In genomic region chr2:144545061-144545460, GRCm38 (mm10) we compare ENCODE assay signal across 16 mouse cellular contexts. TPM values are rescaled to one million over a fixed set of nuclear protein-coding genes. Genes with fewer than 3 reads are reported as not detected.
A peak's percentile ranks its signal among the peaks of the same experiment; 100 is the strongest.
DNase-seq lines count a peak whose midpoint lies in the region; ATAC-seq and TF ChIP-seq lines count a peak whose summit lies in the region.
"Had no signal": no experiment of that assay in that cellular context is flagged by ENCODE, and none has a peak within 500 bp of the region (broad histone marks: within the 10 kb centered on the region; RNA-seq: fewer than 3 reads in every experiment).

No protein-coding gene starts in this region.

- peaks cover 12% of the 10 kb centered on the region for H3K36me3 ChIP-seq in heart, embryonic 16.5 days (ENCODE audit: control insufficient read depth, insufficient read depth)
- peaks cover 58% of the 10 kb centered on the region for H3K36me3 ChIP-seq in kidney, embryonic 14.5 days (ENCODE audit: control insufficient read depth, insufficient read depth, low read length)
- peaks cover 9% of the 10 kb centered on the region for H3K36me3 ChIP-seq in stomach, embryonic 15.5 days
- H3K36me3 ChIP-seq in stomach, postnatal 0 days (ENCODE audit: control insufficient read depth, insufficient read depth, low read length), result no peaks in the 10 kb centered on the region

- ATAC-seq in heart, embryonic 16.5 days (replicated peaks; ENCODE audit: extremely low read depth, insufficient read depth, low FRiP score), result no peak
- peak; percentile 56; the same call in 1 of the 2 replicates for ATAC-seq in kidney, embryonic 14.5 days (ENCODE audit: low FRiP score, low TSS enrichment)
- ATAC-seq in stomach, embryonic 15.5 days (ENCODE audit: insufficient read depth, low FRiP score, low read depth), result no peak
- no peak for ATAC-seq in stomach, postnatal 0 days (ENCODE audit: low FRiP score, low TSS enrichment)
- ATAC-seq: forebrain, embryonic 13.5 days; forebrain, postnatal 0 days had no signal

- H3K27me3 ChIP-seq in heart, embryonic 16.5 days (ENCODE audit: control insufficient read depth, insufficient read depth, low read length), result no peaks in the 10 kb centered on the region
- H3K27me3 ChIP-seq in kidney, embryonic 14.5 days (ENCODE audit: control insufficient read depth, insufficient read depth, low read length), result no peaks in the 10 kb centered on the region
- no peaks in the 10 kb centered on the region for H3K27me3 ChIP-seq in stomach, embryonic 15.5 days (replicated peaks)
- no peaks in the 10 kb centered on the region for H3K27me3 ChIP-seq in stomach, postnatal 0 days (ENCODE audit: control insufficient read depth, insufficient read depth, low read length)
- H3K27me3 ChIP-seq: forebrain, embryonic 13.5 days; hindbrain, embryonic 15.5 days had no signal

- peak overlapping the region; percentile 93 for H3K27ac ChIP-seq in heart, embryonic 16.5 days (ENCODE audit: low read length)
- no peak overlapping the region for H3K27ac ChIP-seq in kidney, embryonic 14.5 days (ENCODE audit: low read depth, low read length)
- 0 out of 2 replicates have a peak overlapping the region, but pooled peaks have one; percentile 36 for H3K27ac ChIP-seq in stomach, embryonic 15.5 days
- no peak overlapping the region for H3K27ac ChIP-seq in stomach, postnatal 0 days (replicated peaks)
- H3K27ac ChIP-seq: embryonic facial prominence, embryonic 10.5 days; forebrain, embryonic 13.5 days; hindbrain, embryonic 15.5 days had no signal

- no peak overlapping the region for H3K4me3 ChIP-seq in heart, embryonic 16.5 days (ENCODE audit: low read length)
- H3K4me3 ChIP-seq in kidney, embryonic 14.5 days (ENCODE audit: low read length), result no peak overlapping the region
- H3K4me3 ChIP-seq in stomach, embryonic 15.5 days (replicated peaks), result no peak overlapping the region
- H3K4me3 ChIP-seq in stomach, postnatal 0 days (ENCODE audit: low read depth, low read length), result no peak overlapping the region
- H3K4me3 ChIP-seq: embryonic facial prominence, embryonic 10.5 days; forebrain, embryonic 13.5 days; hindbrain, embryonic 15.5 days had no signal

- peak overlapping the region; percentile 36; the same call in 1 of the 2 replicates for H3K4me2 ChIP-seq in heart, embryonic 16.5 days (ENCODE audit: low read depth, low read length)
- H3K4me2 ChIP-seq in kidney, embryonic 14.5 days (replicated peaks; ENCODE audit: low read depth, low read length), result no peak overlapping the region
- no peak overlapping the region for H3K4me2 ChIP-seq in stomach, embryonic 15.5 days
- no peak overlapping the region for H3K4me2 ChIP-seq in stomach, postnatal 0 days (replicated peaks; ENCODE audit: low read depth)
- H3K4me2 ChIP-seq: forebrain, embryonic 13.5 days; heart, embryonic 11.5 days; hindbrain, embryonic 15.5 days had no signal

- peaks cover 36% of the 10 kb centered on the region for H3K4me1 ChIP-seq in heart, embryonic 16.5 days (ENCODE audit: control insufficient read depth, insufficient read depth, low read length)
- H3K4me1 ChIP-seq in kidney, embryonic 14.5 days (ENCODE audit: control insufficient read depth, insufficient read depth, low read length), result peaks cover 5% of the 10 kb centered on the region; the same call in 1 of the 2 replicates
- peaks cover 3% of the 10 kb centered on the region; the same call in 1 of the 2 replicates for H3K4me1 ChIP-seq in stomach, embryonic 15.5 days
- no peaks in the 10 kb centered on the region for H3K4me1 ChIP-seq in stomach, postnatal 0 days (replicated peaks; ENCODE audit: control insufficient read depth, insufficient read depth)

- no peaks in the 10 kb centered on the region for H3K9me3 ChIP-seq in heart, embryonic 16.5 days (replicated peaks; ENCODE audit: control insufficient read depth, low read length)
- no peaks in the 10 kb centered on the region for H3K9me3 ChIP-seq in kidney, embryonic 14.5 days (ENCODE audit: control insufficient read depth, low read length)
- no peaks in the 10 kb centered on the region for H3K9me3 ChIP-seq in stomach, embryonic 15.5 days
- no peaks in the 10 kb centered on the region for H3K9me3 ChIP-seq in stomach, postnatal 0 days (ENCODE audit: control insufficient read depth, low read length)
- H3K9me3 ChIP-seq: embryonic facial prominence, embryonic 10.5 days; forebrain, embryonic 13.5 days; hindbrain, embryonic 15.5 days had no signal

- 68% methylated on average over 2 of the region's 2 CpGs for WGBS in heart, embryonic 16.5 days
- 82% methylated on average over 2 of the region's 2 CpGs for WGBS in kidney, embryonic 14.5 days
- 83% methylated on average over 2 of the region's 2 CpGs for WGBS in stomach, embryonic 15.5 days
- 69% methylated on average over 2 of the region's 2 CpGs for WGBS in stomach, postnatal 0 days

- TF ChIP-seq CTCF in stomach, postnatal 0 days (IDR thresholded peaks at IDR 0.05; ENCODE audit: low read depth), result no peak

- DNase-seq in heart, adult 8-10 months (ENCODE audit: low spot score), result no peak
- no peak for DNase-seq in kidney, postnatal 10 days
- DNase-seq in stomach, postnatal 0 days (ENCODE audit: low spot score), result no peak
- no peak for DNase-seq in layer of hippocampus, postnatal 25 days (ENCODE audit: extremely low spot score in 1 of 2, low spot score in 1 of 2)
- DNase-seq: adrenal gland, adult 8-10 months; cerebellum, adult 2 months; cerebellum, postnatal 10 days; forebrain, postnatal 0 days; gastrocnemius, postnatal 14 days had no signal

- no peak for TF ChIP-seq EP300 in stomach, postnatal 0 days (optimal IDR thresholded peaks at IDR 0.05)

- H3K9ac ChIP-seq in heart, embryonic 16.5 days (ENCODE audit: low read length), result no peak overlapping the region
- no peak overlapping the region for H3K9ac ChIP-seq in kidney, embryonic 14.5 days (ENCODE audit: low read depth, low read length)
- H3K9ac ChIP-seq in stomach, embryonic 15.5 days, result no peak overlapping the region
- no peak overlapping the region for H3K9ac ChIP-seq in stomach, postnatal 0 days (ENCODE audit: low read length)
- H3K9ac ChIP-seq: forebrain, embryonic 13.5 days; forebrain, postnatal 0 days; hindbrain, embryonic 15.5 days had no signal

RNA-seq across cellular contexts. Expression of gene Rbbp9, which starts 5.6 kb away (rescaled TPM):
- polyA plus RNA-seq in heart, embryonic 16.5 days (2015; fragmentation: Nextera tagmentation; extraction: Ambion mirVana), result 50.8 and 54.0 TPM in 2 replicates
- 10 to 100 TPM; 10.9 to 13.2 (median 11.6) TPM for total RNA-seq in heart, adult 8-10 months (2022)
- polyA plus RNA-seq in kidney, embryonic 14.5 days (2014; fragmentation: Nextera tagmentation; extraction: Ambion mirVana), result 67.1 and 84.7 TPM in 2 replicates
- polyA plus RNA-seq in stomach, embryonic 15.5 days (2015; fragmentation: Nextera tagmentation; extraction: Ambion mirVana), result 61.4 and 65.1 TPM in 2 replicates
- 29.2 and 31.6 TPM in 2 replicates for polyA plus RNA-seq in stomach, postnatal 0 days (2015; fragmentation: Nextera tagmentation; extraction: Ambion mirVana)
- 10 to 100 TPM; 27.9 to 31.8 TPM for total RNA-seq in layer of hippocampus, postnatal 25 days (2021)

RNA-seq across cellular contexts. Expression of gene Sec23b, which starts 11.0 kb away (rescaled TPM):
- polyA plus RNA-seq in heart, embryonic 16.5 days (2015; fragmentation: Nextera tagmentation; extraction: Ambion mirVana), result 51.9 and 52.1 TPM in 2 replicates
- total RNA-seq in heart, adult 8-10 months (2022), result 10 to 100 TPM; 16.8 to 22.9 (median 19.1) TPM
- polyA plus RNA-seq in kidney, embryonic 14.5 days (2014; fragmentation: Nextera tagmentation; extraction: Ambion mirVana), result 59.9 and 93.5 TPM in 2 replicates
- 95.9 and 113 TPM in 2 replicates for polyA plus RNA-seq in stomach, embryonic 15.5 days (2015; fragmentation: Nextera tagmentation; extraction: Ambion mirVana)
- 74.3 and 74.5 TPM in 2 replicates for polyA plus RNA-seq in stomach, postnatal 0 days (2015; fragmentation: Nextera tagmentation; extraction: Ambion mirVana)
- 10 to 100 TPM; 47.0 to 53.1 TPM for total RNA-seq in layer of hippocampus, postnatal 25 days (2021)

RNA-seq across cellular contexts. Expression of gene Polr3f, which starts 17.5 kb away (rescaled TPM):
- 18.4 and 20.8 TPM in 2 replicates for polyA plus RNA-seq in heart, embryonic 16.5 days (2015; fragmentation: Nextera tagmentation; extraction: Ambion mirVana)
- total RNA-seq in heart, adult 8-10 months (2022), result 10 to 100 TPM; 10.6 to 12.8 (median 11.5) TPM
- polyA plus RNA-seq in kidney, embryonic 14.5 days (2014; fragmentation: Nextera tagmentation; extraction: Ambion mirVana), result 26.7 and 34.2 TPM in 2 replicates
- polyA plus RNA-seq in stomach, embryonic 15.5 days (2015; fragmentation: Nextera tagmentation; extraction: Ambion mirVana), result 21.9 and 22.6 TPM in 2 replicates
- 8.2 and 9.0 TPM in 2 replicates for polyA plus RNA-seq in stomach, postnatal 0 days (2015; fragmentation: Nextera tagmentation; extraction: Ambion mirVana)
- total RNA-seq in layer of hippocampus, postnatal 25 days (2021), result 10 to 100 TPM; 23.4 to 29.2 TPM

RNA-seq across cellular contexts. Expression of gene Dzank1, which starts 17.8 kb away (rescaled TPM):
- 0.60 and 1.5 TPM in 2 replicates for polyA plus RNA-seq in heart, embryonic 16.5 days (2015; fragmentation: Nextera tagmentation; extraction: Ambion mirVana)
- total RNA-seq in heart, adult 8-10 months (2022), result 1 to 10 TPM in 2 of 4 experiments, under 1 TPM in 2; 0.57 to 4.0 (median 0.98) TPM
- polyA plus RNA-seq in kidney, embryonic 14.5 days (2014; fragmentation: Nextera tagmentation; extraction: Ambion mirVana), result 2.2 and 4.1 TPM in 2 replicates
- 1.2 and 2.4 TPM in 2 replicates for polyA plus RNA-seq in stomach, embryonic 15.5 days (2015; fragmentation: Nextera tagmentation; extraction: Ambion mirVana)
- 0.39 and 0.51 TPM in 2 replicates for polyA plus RNA-seq in stomach, postnatal 0 days (2015; fragmentation: Nextera tagmentation; extraction: Ambion mirVana)
- 100 to 1,000 TPM; 115 to 122 TPM for total RNA-seq in layer of hippocampus, postnatal 25 days (2021)

RNA-seq across cellular contexts. Expression of gene Smim26, which starts 48.8 kb away (rescaled TPM):
- 46.4 and 47.1 TPM in 2 replicates for polyA plus RNA-seq in heart, embryonic 16.5 days (2015; fragmentation: Nextera tagmentation; extraction: Ambion mirVana)
- total RNA-seq in heart, adult 8-10 months (2022), result 100 to 1,000 TPM in 1 of 4 experiments, 10 to 100 TPM in 3; 84.8 to 108 (median 94.5) TPM
- polyA plus RNA-seq in kidney, embryonic 14.5 days (2014; fragmentation: Nextera tagmentation; extraction: Ambion mirVana), result 41.8 and 61.3 TPM in 2 replicates
- polyA plus RNA-seq in stomach, embryonic 15.5 days (2015; fragmentation: Nextera tagmentation; extraction: Ambion mirVana), result 38.2 and 41.1 TPM in 2 replicates
- polyA plus RNA-seq in stomach, postnatal 0 days (2015; fragmentation: Nextera tagmentation; extraction: Ambion mirVana), result 50.4 and 55.2 TPM in 2 replicates
- 10 to 100 TPM; 57.0 to 69.0 TPM for total RNA-seq in layer of hippocampus, postnatal 25 days (2021)

Comparison
In these comparisons a context has a peak if more than half of its experiments do, and no peak if none do; other contexts are left out.
1. H3K27ac ChIP-seq: peak in heart, embryonic 16.5 days (single experiment) and stomach, embryonic 15.5 days (single experiment); none in kidney, embryonic 14.5 days (single experiment) and stomach, postnatal 0 days (single experiment).